Mouse (Mus musculus) gonadal fat pad, adult 2 months (tissue): ENCODE data around the gene Cdiptos. TPM values are rescaled to one million over a fixed set of nuclear protein-coding genes. Genes with fewer than 3 reads are reported as not detected.

ENCODE experiments used
- DNase-seq: peaks from one replicate; pipeline ENCODE4 v3.0.0-alpha.2; 2012; ENCODE audit warnings: low read depth
- polyA plus RNA-seq: library from polyadenylated mRNA; depleted of rRNA; stranded (reverse); fragments of >200 nt; gene quantifications from 2 replicates; pipeline ENCODE4 v1.2.3, GENCODE M21; 2012

Cdiptos gene
- polyA plus RNA-seq, 1 experiment, result 5.3 TPM

DNA sequence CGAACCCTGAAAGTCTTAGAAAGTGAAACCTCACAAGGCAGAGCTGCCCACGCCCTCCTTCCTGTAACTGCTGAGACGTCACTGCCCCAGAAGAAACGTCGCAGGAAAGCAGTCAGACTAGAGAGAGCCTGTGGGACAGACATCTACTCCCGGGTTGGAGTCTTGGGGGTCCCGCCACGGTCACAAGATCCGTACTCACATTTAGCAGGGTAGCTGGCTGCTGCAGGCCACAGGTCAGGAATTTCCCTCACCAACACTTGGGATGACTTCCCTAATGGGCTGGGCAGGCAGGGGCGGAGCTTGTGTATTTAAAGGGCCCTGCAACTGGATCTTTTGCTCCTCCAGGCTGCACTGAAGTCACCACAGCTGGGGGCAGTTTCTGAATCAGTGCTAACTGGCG is 38.4 kb upstream of the Cdiptos start, which contains the start of gene Mvp:
Gene Mvp, minus strand, starts transcription at position 302 of the 400 bp plus-strand sequence.
- DNase-seq, result no peak

- DNase-seq, result no peak
These were observed 37.5 kb upstream of the Cdiptos start for GRCm38 (mm10) chr7:127013385-127013784.

- no peak for DNase-seq
These were observed 36.9 kb upstream of the Cdiptos start for GRCm38 (mm10) chr7:127012845-127013244.

GRCm38 (mm10) chr7:127012374-127012773 is 36.5 kb upstream of the Cdiptos start:
- DNase-seq, result no peak

DNA sequence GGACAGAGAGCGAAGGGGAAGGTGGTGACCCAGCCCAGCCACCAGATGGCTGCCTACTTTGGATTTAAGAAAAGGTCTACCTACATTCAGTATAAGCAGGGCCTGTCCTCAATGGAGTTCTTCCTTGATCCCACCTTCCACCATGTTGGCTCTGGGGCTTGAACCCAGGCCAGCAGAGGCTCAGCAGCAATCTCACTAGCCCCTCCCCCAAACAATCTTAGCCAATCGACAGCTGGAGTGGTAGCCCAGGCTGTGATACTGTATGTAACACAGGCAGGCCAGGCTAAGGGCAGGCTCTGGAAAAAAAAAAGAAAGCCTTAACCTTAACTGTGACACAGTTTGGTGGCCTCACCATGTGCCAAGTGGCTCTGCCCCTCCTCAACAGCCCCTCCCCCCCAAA is 35.8 kb upstream of the Cdiptos start:
- no peak for DNase-seq

- no peak for DNase-seq
These were observed 35.2 kb upstream of the Cdiptos start for GRCm38 (mm10) chr7:127011051-127011450.

DNA sequence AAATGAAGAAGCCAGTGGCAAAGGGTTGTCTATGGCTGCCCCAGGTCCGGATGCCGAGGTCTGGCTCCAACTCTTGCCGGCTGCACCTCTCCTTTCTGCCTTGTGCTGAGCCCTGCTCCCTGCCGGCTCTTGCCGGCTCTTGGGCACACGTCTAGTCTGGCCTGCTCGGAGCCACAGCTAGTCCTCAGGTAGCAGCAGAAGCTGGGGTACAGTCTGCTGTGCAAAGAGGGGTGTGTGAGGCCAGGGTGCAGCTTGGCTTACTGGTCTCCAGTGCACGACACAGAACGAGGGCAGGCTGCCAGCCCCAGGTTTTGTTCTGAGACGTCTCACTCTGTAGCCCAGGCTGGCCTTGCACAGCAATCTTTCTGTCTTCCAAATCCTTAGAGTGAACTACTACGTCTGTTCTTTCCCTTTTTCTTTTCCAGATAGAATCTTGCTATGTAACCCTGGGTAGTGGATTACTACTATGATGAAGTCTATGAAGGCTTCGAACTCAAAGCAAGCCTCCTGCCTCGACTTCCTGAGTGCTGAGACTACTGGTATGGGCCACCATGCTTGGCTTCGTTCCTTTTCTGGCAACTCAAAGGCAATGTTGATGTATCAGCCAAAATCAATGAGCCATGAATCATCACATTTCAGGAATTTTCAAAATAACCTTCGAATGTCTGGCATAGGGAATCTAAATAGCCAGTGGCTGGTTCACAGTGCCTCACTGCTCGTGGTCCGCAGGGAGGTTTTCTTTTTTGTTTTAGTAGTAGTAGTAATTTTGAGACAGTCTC is 33.6 kb upstream of the Cdiptos start:
- no peak for DNase-seq

DNA sequence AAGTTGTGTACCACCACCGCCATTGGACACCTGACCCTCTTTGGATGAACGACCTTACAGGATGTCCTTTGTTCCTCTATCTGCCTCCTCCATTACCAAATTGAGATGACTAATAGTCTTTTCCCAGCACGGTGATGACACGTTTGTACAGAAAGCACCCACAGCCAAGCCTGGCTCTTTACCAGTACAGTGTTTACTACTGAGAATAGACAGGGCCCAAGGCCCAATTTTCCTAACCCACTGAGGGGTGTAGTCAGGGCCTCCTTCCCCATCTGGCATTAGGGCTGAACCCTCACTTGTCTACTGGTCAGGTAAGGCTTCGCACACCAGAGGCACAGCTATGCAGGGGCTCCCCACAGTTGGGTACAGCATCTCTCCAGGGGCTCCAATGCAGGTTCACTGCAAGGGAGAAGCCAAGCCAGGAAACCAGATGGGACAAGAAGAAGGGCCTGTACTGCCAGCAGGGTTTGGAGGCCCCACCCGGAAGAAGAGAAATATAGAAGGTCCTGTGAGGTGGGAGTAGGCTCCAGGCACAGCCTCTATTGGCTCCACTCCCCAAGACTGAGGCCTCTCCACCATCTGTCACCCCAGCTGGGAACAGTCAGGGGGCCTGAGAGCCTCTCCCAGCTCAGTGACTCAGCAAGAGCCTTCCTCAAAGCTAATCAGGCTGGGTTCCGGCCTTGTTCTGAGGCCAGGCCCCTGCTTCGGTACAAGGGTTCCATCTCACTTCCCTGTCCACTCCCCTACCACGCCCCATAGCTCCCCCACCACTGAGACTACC is 32.5 kb upstream of the Cdiptos start:
- DNase-seq, result no peak

DNA sequence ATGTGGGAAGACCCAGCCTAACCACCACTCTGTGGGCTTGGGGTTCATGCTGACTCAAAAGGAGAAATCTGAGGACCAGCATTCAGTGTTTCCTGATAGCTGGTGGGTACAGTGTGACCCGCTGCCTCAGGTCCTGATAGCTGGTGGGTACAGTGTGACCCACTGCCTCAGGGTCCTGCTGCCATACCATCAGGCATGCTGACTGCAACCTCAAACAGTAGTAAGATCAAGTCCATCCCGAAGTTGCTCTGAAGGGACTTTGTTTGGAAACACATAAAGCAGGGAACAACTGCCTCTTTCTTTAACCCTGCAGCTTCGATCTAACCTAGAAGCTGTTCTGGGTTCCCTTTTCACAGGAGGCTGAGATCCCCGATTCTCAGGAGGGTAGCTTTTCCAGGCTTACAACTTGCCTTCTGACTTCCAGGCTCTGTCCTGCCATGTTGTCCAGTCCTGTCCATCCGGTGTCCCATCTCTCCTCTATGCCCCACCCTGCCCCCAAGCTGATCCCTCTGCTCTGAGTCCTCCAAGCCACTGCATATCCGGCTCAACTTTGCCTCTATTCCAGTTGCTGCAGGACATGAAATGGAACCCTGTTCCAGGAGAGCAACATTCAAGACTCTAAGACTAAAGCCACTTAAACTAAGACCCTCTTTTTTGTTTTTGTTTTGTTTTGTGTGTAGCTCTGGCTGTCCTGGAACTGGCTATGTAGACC is 31.6 kb upstream of the Cdiptos start:
- no peak for DNase-seq

DNA sequence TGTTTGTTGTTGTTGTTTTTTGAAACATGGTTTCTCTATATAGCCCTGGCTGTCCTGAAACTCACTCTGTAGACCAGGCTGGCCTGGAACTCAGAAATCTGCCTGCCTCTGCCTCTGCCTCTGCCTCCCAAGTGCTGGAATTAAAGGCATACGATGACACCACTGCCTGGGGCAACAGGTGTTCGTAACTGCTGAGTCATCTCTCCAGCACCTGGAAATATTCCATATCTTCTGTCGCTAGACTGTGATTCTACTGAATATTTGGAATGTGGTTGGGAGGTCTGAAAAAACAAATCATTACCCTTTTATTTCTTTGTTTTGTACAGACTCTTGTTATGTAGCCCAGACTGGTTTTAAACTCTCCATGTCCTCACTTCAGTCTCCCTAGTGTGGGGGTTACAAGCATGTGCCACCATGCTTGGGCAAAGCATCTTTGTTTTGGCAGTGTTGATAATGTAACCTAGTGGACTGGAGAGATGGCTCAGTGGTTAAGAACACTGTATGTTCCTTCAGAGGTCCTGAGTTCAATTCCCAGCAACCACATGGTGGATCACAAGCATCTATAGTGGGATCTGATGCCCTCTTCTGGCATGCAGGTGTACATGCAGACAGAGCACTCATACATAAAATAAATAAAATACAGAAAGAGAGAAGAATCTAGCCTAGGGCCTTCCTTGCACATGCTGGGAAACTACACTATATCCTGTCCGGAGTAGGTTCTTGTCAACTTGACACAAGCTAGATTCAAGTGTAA is 28.4 kb upstream of the Cdiptos start:
- no peak for DNase-seq

- no peak for DNase-seq
These were observed 27.7 kb upstream of the Cdiptos start for GRCm38 (mm10) chr7:127003620-127004019.

DNA sequence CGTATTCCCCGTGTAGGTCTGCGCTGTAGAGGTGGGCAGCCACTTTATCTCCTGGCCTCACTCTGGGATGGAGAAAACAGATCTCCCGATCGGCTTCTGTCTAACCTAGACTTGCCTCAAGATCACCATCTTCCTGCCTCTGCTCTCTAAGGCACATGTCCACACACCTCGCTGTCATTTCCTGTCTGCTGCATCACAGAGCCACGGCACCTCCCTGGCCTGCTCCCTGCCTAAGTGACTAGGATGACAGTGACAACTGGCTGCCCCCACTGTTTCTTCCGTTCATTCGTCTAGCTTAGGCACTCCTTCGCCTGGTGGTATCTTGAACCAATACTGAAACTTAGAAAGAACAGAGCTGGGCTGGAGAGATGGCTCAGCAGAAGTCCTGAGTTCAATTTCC is 23.7 kb upstream of the Cdiptos start:
- DNase-seq, result no peak

- DNase-seq, result no peak
These were observed 20.6 kb upstream of the Cdiptos start for GRCm38 (mm10) chr7:126996449-126996848.

- no peak for DNase-seq
These were observed 12.9 kb upstream of the Cdiptos start for GRCm38 (mm10) chr7:126988816-126989215.

DNA sequence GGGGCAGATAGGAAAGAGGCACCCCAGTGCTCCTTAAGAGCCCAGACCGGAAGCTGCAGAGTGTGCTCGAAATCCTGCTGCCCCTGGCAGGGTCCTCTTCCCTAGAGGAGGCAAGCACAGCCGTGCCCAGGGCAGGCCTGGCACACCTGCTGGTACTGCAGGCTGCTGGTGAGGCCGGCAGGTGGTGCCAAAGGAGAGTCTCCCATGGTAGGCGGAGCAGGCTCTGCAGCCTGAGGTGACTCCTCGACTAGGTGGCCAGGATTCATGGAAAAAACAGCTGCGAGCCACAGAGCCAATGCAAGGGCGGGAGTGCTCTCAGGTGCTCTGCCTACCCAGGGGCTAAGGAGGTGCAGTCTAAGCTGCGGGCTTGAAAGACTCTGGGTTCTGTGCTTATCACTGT is 10.4 kb upstream of the Cdiptos start:
- DNase-seq, result no peak

DNA sequence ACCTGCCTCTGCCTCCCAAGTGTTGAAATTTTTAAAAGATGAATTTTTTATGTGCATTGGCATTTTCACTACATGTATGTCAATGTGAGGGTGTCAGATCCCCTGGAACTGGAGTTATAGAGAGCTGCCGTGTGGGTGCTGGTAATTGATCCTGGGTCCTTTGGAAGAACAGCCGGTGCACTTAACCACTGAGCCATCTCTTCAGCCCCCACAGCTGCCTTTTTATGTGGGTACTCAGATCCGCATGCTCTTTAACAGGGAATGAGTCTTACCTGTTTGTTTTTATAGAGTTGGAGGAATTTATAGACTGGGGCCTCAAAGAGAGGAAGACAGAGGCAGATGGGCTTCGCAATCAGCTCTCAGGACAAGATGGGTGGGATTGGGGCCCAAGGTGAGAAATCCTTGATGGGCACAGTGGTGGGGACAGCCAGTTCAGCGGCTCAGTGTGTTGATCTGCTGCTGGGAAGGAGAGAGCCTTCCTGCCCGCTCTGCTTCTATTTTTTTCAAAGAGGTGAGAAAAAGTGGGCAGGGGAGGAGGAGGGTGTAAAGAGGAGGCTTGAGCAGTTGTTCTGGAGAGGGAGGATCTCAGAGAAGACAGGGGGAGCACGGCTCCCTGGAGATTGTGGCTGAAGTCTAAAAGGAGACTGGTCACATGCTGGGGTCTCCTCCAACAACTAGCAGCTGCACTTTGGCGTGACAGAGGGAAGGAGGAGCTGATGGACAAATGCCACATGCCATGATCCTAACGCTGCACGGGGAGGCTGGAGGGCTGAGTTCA is 9.0 kb upstream of the Cdiptos start:
- no peak for DNase-seq

DNA sequence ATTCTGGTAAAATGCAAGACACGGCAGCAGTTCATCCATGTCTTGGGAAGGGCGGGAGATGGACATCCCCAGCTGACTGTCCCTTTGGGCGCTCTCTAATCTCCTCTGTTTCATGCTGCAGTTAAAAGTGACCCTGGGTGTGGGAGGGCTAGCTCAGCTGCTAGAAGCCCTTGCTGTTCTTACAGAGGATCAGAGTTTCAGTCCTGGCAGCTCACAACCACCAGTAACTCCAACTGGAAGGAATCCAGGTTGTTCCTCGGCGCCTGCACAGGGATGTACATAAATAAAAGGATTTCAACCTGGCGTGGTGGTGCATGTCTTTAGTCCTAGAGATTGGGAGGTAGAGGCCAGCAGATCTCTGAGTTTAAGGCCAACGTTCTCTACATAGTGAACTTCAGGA is 7.2 kb upstream of the Cdiptos start:
- no peak for DNase-seq

- no peak for DNase-seq
These were observed 6.2 kb upstream of the Cdiptos start for GRCm38 (mm10) chr7:126982054-126982453.

DNA sequence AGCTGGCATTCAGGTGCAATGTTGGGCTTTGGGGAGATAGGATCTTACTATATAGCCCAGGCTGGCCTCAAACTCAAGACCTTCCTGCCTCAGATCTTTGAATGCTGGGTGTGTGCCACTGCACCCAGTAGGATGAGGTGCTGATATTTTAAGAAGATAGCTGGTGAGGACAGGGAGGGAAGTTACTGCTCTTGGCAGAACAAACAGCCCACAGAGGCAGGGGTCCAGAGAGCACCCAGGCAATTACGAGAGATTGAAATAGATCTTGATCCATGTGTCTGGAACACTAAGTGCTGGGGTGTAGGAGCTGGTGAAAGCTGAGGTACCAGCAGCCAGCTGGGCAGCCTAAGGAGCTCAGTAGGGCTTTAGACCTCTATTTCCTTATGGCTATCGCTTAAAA is 5.7 kb upstream of the Cdiptos start:
- no peak for DNase-seq

GRCm38 (mm10) chr7:126978841-126979240 is 2.9 kb upstream of the Cdiptos start:
- DNase-seq, result no peak

GRCm38 (mm10) chr7:126976878-126977459 is 1.1 kb upstream of the Cdiptos start:
- DNase-seq, result no peak
